Mouse (Mus musculus): ENCODE measurements at regions not wholly inside any gene's neighbourhood (a gene's known extent, or its start where the extent isn't known, plus 50 kb on each side); places are given as distances from the start of the nearest gene placed in this dataset.

GRCm38 (mm10) chr8:82529153-82529552 lies 126.1 kb upstream of the Il15 start:
- DNase-seq (ENCODE audit: low spot score), result no peak
- H3K4me2 ChIP-seq (ENCODE audit: low read length), result no peak overlapping the region
- no peak overlapping the region for H3K9ac ChIP-seq (ENCODE audit: low read length)
- H3K4me1 ChIP-seq (ENCODE audit: control insufficient read depth, insufficient read depth, low read length), result no peaks in the 10 kb centered on the region
- no peak for ATAC-seq
- H3K4me3 ChIP-seq (ENCODE audit: low read depth, low read length), result no peak overlapping the region
- no peaks in the 10 kb centered on the region for H3K9me3 ChIP-seq (replicated peaks; ENCODE audit: control insufficient read depth, low read length)
- WGBS, result 95% methylated on average over 3 of the region's 3 CpGs
- H3K36me3 ChIP-seq (ENCODE audit: control insufficient read depth, insufficient read depth, low read length), result no peaks in the 10 kb centered on the region
- no peaks in the 10 kb centered on the region for H3K27me3 ChIP-seq (replicated peaks; ENCODE audit: control insufficient read depth, insufficient read depth, low read length)
- no peak overlapping the region for H3K27ac ChIP-seq (ENCODE audit: low read depth, low read length)

- WGBS, result 98% methylated on average over 14 of the region's 14 CpGs
- no peak overlapping the region for H3K4me2 ChIP-seq (ENCODE audit: low read length)
- no peaks in the 10 kb centered on the region for H3K9me3 ChIP-seq (replicated peaks; ENCODE audit: control insufficient read depth, low read length)
- no peaks in the 10 kb centered on the region for H3K36me3 ChIP-seq (ENCODE audit: control insufficient read depth, insufficient read depth, low read length)
- no peak for DNase-seq (ENCODE audit: low spot score)
- H3K27me3 ChIP-seq (replicated peaks; ENCODE audit: control insufficient read depth, insufficient read depth, low read length), result no peaks in the 10 kb centered on the region
- ATAC-seq, result no peak
- H3K4me3 ChIP-seq (ENCODE audit: low read depth, low read length), result no peak overlapping the region
- H3K9ac ChIP-seq (ENCODE audit: low read length), result no peak overlapping the region
- no peak overlapping the region for H3K27ac ChIP-seq (ENCODE audit: low read depth, low read length)
- H3K4me1 ChIP-seq (ENCODE audit: control insufficient read depth, insufficient read depth, low read length), result no peaks in the 10 kb centered on the region
Measured at GRCm38 (mm10) chr8:82523866-82524265, 120.8 kb upstream of the Il15 start.

- Histone ChIP-seq H3K27me3 (replicated peaks; ENCODE audit: control insufficient read depth, insufficient read depth, low read length) (no peaks in the 10 kb centered on the region), H3K4me3 (ENCODE audit: low read depth, low read length) (no peak overlapping the region), H3K36me3 (ENCODE audit: control insufficient read depth, insufficient read depth, low read length) (no peaks in the 10 kb centered on the region), H3K27ac (ENCODE audit: low read depth, low read length) (no peak overlapping the region), H3K9ac (ENCODE audit: low read length) (no peak overlapping the region), H3K4me1 (ENCODE audit: control insufficient read depth, insufficient read depth, low read length) (no peaks in the 10 kb centered on the region), H3K4me2 (ENCODE audit: low read length) (no peak overlapping the region), H3K9me3 (replicated peaks; ENCODE audit: control insufficient read depth, low read length) (no peaks in the 10 kb centered on the region)
- WGBS, result 91% methylated on average over 2 of the region's 2 CpGs
- ATAC-seq, result no peak
- no peak for DNase-seq (ENCODE audit: low spot score)
Measured at GRCm38 (mm10) chr8:82498496-82498895, 95.5 kb upstream of the Il15 start.

GRCm38 (mm10) chr8:82477856-82478255 lies 74.8 kb upstream of the Il15 start:
- no peak overlapping the region for H3K27ac ChIP-seq (ENCODE audit: low read depth, low read length)
- no peak overlapping the region for H3K4me3 ChIP-seq (ENCODE audit: low read depth, low read length)
- H3K9me3 ChIP-seq (replicated peaks; ENCODE audit: control insufficient read depth, low read length), result no peaks in the 10 kb centered on the region
- no peaks in the 10 kb centered on the region for H3K27me3 ChIP-seq (replicated peaks; ENCODE audit: control insufficient read depth, insufficient read depth, low read length)
- 67% methylated on average over 5 of the region's 5 CpGs for WGBS
- H3K9ac ChIP-seq (ENCODE audit: low read length), result no peak overlapping the region
- H3K4me2 ChIP-seq (ENCODE audit: low read length), result no peak overlapping the region
- no peaks in the 10 kb centered on the region for H3K36me3 ChIP-seq (ENCODE audit: control insufficient read depth, insufficient read depth, low read length)
- no peak for ATAC-seq
- no peaks in the 10 kb centered on the region for H3K4me1 ChIP-seq (ENCODE audit: control insufficient read depth, insufficient read depth, low read length)
- no peak for DNase-seq (ENCODE audit: low spot score)

- DNase-seq (ENCODE audit: low spot score), result no peak
- Histone ChIP-seq H3K9ac (ENCODE audit: low read length) (no peak overlapping the region), H3K27ac (ENCODE audit: low read depth, low read length) (no peak overlapping the region)
Measured at GRCm38 (mm10) chr8:82477426-82477769, 74.4 kb upstream of the Il15 start.

GRCm38 (mm10) chr8:82476708-82477425 lies 73.8 kb upstream of the Il15 start:
- Histone ChIP-seq H3K36me3 (ENCODE audit: control insufficient read depth, insufficient read depth, low read length) (no peaks in the 10 kb centered on the region), H3K27ac (ENCODE audit: low read depth, low read length) (no peak overlapping the region), H3K4me3 (ENCODE audit: low read depth, low read length) (no peak overlapping the region), H3K27me3 (replicated peaks; ENCODE audit: control insufficient read depth, insufficient read depth, low read length) (no peaks in the 10 kb centered on the region), H3K4me1 (ENCODE audit: control insufficient read depth, insufficient read depth, low read length) (no peaks in the 10 kb centered on the region), H3K9ac (ENCODE audit: low read length) (no peak overlapping the region), H3K4me2 (ENCODE audit: low read length) (no peak overlapping the region), H3K9me3 (replicated peaks; ENCODE audit: control insufficient read depth, low read length) (no peaks in the 10 kb centered on the region)
- no peak for ATAC-seq
- 67% methylated on average over 7 of the region's 7 CpGs for WGBS
- no peak for DNase-seq (ENCODE audit: low spot score)

More at GRCm38 (mm10) chr8:82477426-82477769, 74.4 kb upstream of the Il15 start:
- H3K4me2 ChIP-seq (ENCODE audit: low read length), result no peak overlapping the region
- no peaks in the 10 kb centered on the region for H3K27me3 ChIP-seq (replicated peaks; ENCODE audit: control insufficient read depth, insufficient read depth, low read length)
- no peaks in the 10 kb centered on the region for H3K9me3 ChIP-seq (replicated peaks; ENCODE audit: control insufficient read depth, low read length)
- H3K4me1 ChIP-seq (ENCODE audit: control insufficient read depth, insufficient read depth, low read length), result no peaks in the 10 kb centered on the region
- WGBS, result 33% methylated on average over 2 of the region's 2 CpGs
- H3K36me3 ChIP-seq (ENCODE audit: control insufficient read depth, insufficient read depth, low read length), result no peaks in the 10 kb centered on the region
- no peak overlapping the region for H3K4me3 ChIP-seq (ENCODE audit: low read depth, low read length)
- ATAC-seq, result no peak

- Histone ChIP-seq H3K27me3 (replicated peaks; ENCODE audit: control insufficient read depth, insufficient read depth, low read length) (no peaks in the 10 kb centered on the region), H3K4me2 (ENCODE audit: low read length) (no peak overlapping the region), H3K27ac (ENCODE audit: low read depth, low read length) (no peak overlapping the region), H3K4me3 (ENCODE audit: low read depth, low read length) (no peak overlapping the region), H3K36me3 (ENCODE audit: control insufficient read depth, insufficient read depth, low read length) (no peaks in the 10 kb centered on the region), H3K9ac (ENCODE audit: low read length) (no peak overlapping the region), H3K4me1 (ENCODE audit: control insufficient read depth, insufficient read depth, low read length) (no peaks in the 10 kb centered on the region), H3K9me3 (replicated peaks; ENCODE audit: control insufficient read depth, low read length) (no peaks in the 10 kb centered on the region)
- 91% methylated on average over 2 of the region's 2 CpGs for WGBS
- DNase-seq (ENCODE audit: low spot score) (no peak), ATAC-seq (no peak)
Measured at GRCm38 (mm10) chr8:82473266-82473665, 70.2 kb upstream of the Il15 start.

GRCm38 (mm10) chr8:82471825-82472224 lies 68.8 kb upstream of the Il15 start:
- WGBS, result no CpG with 5 or more reads among the region's 1 CpGs
- Histone ChIP-seq H3K4me1 (ENCODE audit: control insufficient read depth, insufficient read depth, low read length) (no peaks in the 10 kb centered on the region), H3K27ac (ENCODE audit: low read depth, low read length) (no peak overlapping the region)

GRCm38 (mm10) chr8:82469824-82470223 lies 66.8 kb upstream of the Il15 start:
- H3K27me3 ChIP-seq (replicated peaks; ENCODE audit: control insufficient read depth, insufficient read depth, low read length), result no peaks in the 10 kb centered on the region
- no peaks in the 10 kb centered on the region for H3K36me3 ChIP-seq (ENCODE audit: control insufficient read depth, insufficient read depth, low read length)
- DNase-seq (ENCODE audit: low spot score) (no peak), ATAC-seq (no peak)
- H3K27ac ChIP-seq (ENCODE audit: low read depth, low read length), result no peak overlapping the region
- H3K4me2 ChIP-seq (ENCODE audit: low read length), result no peak overlapping the region
- no peaks in the 10 kb centered on the region for H3K4me1 ChIP-seq (ENCODE audit: control insufficient read depth, insufficient read depth, low read length)
- H3K9me3 ChIP-seq (replicated peaks; ENCODE audit: control insufficient read depth, low read length), result no peaks in the 10 kb centered on the region
- no peak overlapping the region for H3K9ac ChIP-seq (ENCODE audit: low read length)
- no peak overlapping the region for H3K4me3 ChIP-seq (ENCODE audit: low read depth, low read length)

More at GRCm38 (mm10) chr8:82471825-82472224, 68.8 kb upstream of the Il15 start:
- Histone ChIP-seq H3K9ac (ENCODE audit: low read length) (no peak overlapping the region), H3K4me3 (ENCODE audit: low read depth, low read length) (no peak overlapping the region), H3K9me3 (replicated peaks; ENCODE audit: control insufficient read depth, low read length) (no peaks in the 10 kb centered on the region), H3K27me3 (replicated peaks; ENCODE audit: control insufficient read depth, insufficient read depth, low read length) (no peaks in the 10 kb centered on the region), H3K36me3 (ENCODE audit: control insufficient read depth, insufficient read depth, low read length) (no peaks in the 10 kb centered on the region), H3K4me2 (ENCODE audit: low read length) (no peak overlapping the region)
- DNase-seq (ENCODE audit: low spot score) (no peak), ATAC-seq (no peak)

Measured in forebrain, embryonic 14.5 days (tissue).